Mouse (Mus musculus): Measurements from ENCODE around the gene Cnnm2.

- TF ChIP-seq GATA1 (IDR thresholded peaks at IDR 0.05; ENCODE audit: borderline replicate concordance, low read length) (no peak), FLI1 (IDR thresholded peaks at IDR 0.05; ENCODE audit: low read length) (no peak)
Observed at GRCm38 (mm10) chr19:46905383-46905782, 144.0 kb downstream of the Cnnm2 start.
